Mouse (Mus musculus) heart, embryonic 14.5 days (tissue): ENCODE data around the gene Tulp4. TPM values are rescaled to one million over a fixed set of nuclear protein-coding genes. Genes with fewer than 3 reads are reported as not detected.

Experiments
- ATAC-seq: fragments of 200-750 bp; cut with Nextera tagmentation; 2 replicates; pipeline ENCODE4 v1.8.0; 2017; ENCODE audit warnings: low read depth, moderate TSS enrichment; ENCODE audit not compliant: insufficient number of reproducible peaks, insufficient read depth, low FRiP score
- H3K27ac ChIP-seq, 2 experiments: fragments of 200-500 bp in 1 of 2; fragments of 300-500 bp in 1 of 2; sonication (generic) in 1 of 2; replicated peaks in 1 of 2; 2 replicates each; pipeline ENCODE4 v1.5.1; 2012 to 2014; ENCODE audit warnings: low read depth in 2 of 2, low read length in 2 of 2, control low read depth in 1 of 2, mild to moderate bottlenecking in 1 of 2, mixed read lengths in 1 of 2; ENCODE audit not compliant: control insufficient read depth in 1 of 2, insufficient read depth in 1 of 2
- H3K27me3 ChIP-seq: fragments of 300-500 bp; sonication (generic); 2 replicates; pipeline ENCODE4 v1.6.1; 2014; ENCODE audit warnings: mild to moderate bottlenecking, low read length, control low read depth; ENCODE audit not compliant: control insufficient read depth, insufficient read depth
- H3K36me3 ChIP-seq: fragments of 300-500 bp; sonication (generic); 2 replicates; pipeline ENCODE4 v1.6.1; 2014; ENCODE audit warnings: mild to moderate bottlenecking, control low read depth, low read length, mixed read lengths; ENCODE audit not compliant: control insufficient read depth, insufficient read depth
- H3K4me1 ChIP-seq, 2 experiments: fragments of 200-500 bp in 1 of 2; fragments of 300-500 bp in 1 of 2; sonication (generic) in 1 of 2; 2 replicates each; pipeline ENCODE4 v1.6.1; 2012 to 2014; ENCODE audit warnings: low read length in 2 of 2, control low read depth in 1 of 2, mixed read lengths in 1 of 2; ENCODE audit not compliant: control insufficient read depth in 2 of 2, insufficient read depth in 2 of 2
- H3K4me2 ChIP-seq: fragments of 300-500 bp; sonication (generic); 2 replicates; pipeline ENCODE4 v1.6.1; 2014; ENCODE audit warnings: mild to moderate bottlenecking, low read length
- H3K4me3 ChIP-seq, 2 experiments: fragments of 200-500 bp in 1 of 2; fragments of 300-500 bp in 1 of 2; sonication (generic) in 1 of 2; 2 replicates each; pipeline ENCODE4 v1.5.1; 2012 to 2014; ENCODE audit warnings: low read length in 2 of 2, mild to moderate bottlenecking in 2 of 2, control low read depth in 1 of 2, low read depth in 1 of 2, moderate library complexity in 1 of 2; ENCODE audit not compliant: control insufficient read depth in 1 of 2, insufficient read depth in 1 of 2
- H3K9ac ChIP-seq: fragments of 300-500 bp; sonication (generic); 2 replicates; pipeline ENCODE4 v1.6.1; 2014; ENCODE audit warnings: mild to moderate bottlenecking, low read length
- H3K9me3 ChIP-seq: fragments of 300-500 bp; sonication (generic); 2 replicates; pipeline ENCODE4 v1.6.1; 2016; ENCODE audit warnings: low read length, control low read depth; ENCODE audit not compliant: control insufficient read depth
- WGBS: fragments of 180-500 bp; shearing (Covaris S2); extraction: QIAGEN DNeasy Blood & Tissue Kit; methylation state at CpG from one replicate; pipeline ENCODE4 v1.1.7; 2014; 5-methylcytosine and 5-hydroxymethylcytosine counted together
- polyA plus RNA-seq: library from polyadenylated mRNA; unstranded; fragments of >200 nt; fragmentation: Nextera tagmentation; extraction: Ambion mirVana; gene quantifications from 2 replicates; pipeline ENCODE4 v1.2.1, GENCODE M21; 2014

Gene Tulp4
- polyA plus RNA-seq, 1 experiment from 2014 or later, result 61.4 TPM

DNA sequence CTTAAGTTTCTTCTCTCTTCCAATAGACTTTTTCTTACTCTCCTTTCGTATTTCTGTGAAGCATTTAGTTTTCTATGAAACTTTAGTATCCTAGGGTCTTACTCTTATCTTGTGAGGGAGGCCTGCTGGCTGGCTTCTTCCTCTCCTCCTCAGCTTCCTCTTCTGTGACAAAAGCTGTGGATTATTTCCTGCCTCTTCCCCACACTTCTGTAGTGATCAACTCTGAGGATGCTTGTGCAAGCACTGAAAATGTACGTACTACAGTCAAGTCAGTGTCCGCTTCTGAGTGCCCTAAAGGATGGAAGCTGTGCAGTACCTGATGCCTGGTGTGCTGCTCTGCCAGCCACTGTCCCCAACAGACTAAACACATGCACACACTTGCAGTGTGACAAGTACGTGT lies 80.4 kb downstream of the Tulp4 start:
- H3K9ac ChIP-seq, result no peak overlapping the region
- H3K4me2 ChIP-seq, result no peak overlapping the region
- WGBS, result 70% methylated on average over 4 of the region's 4 CpGs
- no peak overlapping the region for H3K4me3 ChIP-seq
- ATAC-seq, result no peak
- no peaks in the 10 kb centered on the region for H3K9me3 ChIP-seq
- H3K27me3 ChIP-seq, result no peaks in the 10 kb centered on the region
- H3K36me3 ChIP-seq, result peaks cover 29% of the 10 kb centered on the region
- H3K27ac ChIP-seq, result no peak overlapping the region
- peaks cover 4 to 17% of the 10 kb centered on the region in 2 experiments; a peak in 3 of 4 replicates for H3K4me1 ChIP-seq

DNA sequence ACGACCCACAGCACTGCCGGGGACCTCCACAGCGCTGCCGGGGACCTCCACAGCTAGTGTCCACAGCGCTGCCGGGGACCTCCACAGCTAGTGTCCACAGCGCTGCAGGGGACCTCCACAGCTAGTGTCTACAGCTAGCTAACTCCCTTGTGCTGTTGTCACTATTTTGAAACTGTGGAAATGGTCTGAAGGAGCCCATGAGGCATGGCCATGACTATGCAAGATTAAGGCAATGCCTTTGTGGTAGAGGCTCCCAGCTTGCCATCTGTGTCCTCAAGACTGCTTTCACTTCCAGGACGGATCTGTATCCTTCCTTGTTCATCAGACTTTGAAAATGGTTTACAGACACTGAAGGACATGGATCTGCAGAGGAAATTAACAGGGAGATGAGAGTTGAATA lies 80.9 kb downstream of the Tulp4 start:
- H3K4me2 ChIP-seq, result no peak overlapping the region
- ATAC-seq, result no peak
- no peaks in the 10 kb centered on the region for H3K9me3 ChIP-seq
- H3K36me3 ChIP-seq, result peaks cover 34% of the 10 kb centered on the region
- no peak overlapping the region for H3K9ac ChIP-seq
- no peak overlapping the region for H3K4me3 ChIP-seq
- H3K27ac ChIP-seq, result no peak overlapping the region
- no peaks in the 10 kb centered on the region for H3K27me3 ChIP-seq
- H3K4me1 ChIP-seq, result peaks cover 8 to 22% of the 10 kb centered on the region in 2 experiments
- WGBS, result 92% methylated on average over 8 of the region's 8 CpGs

DNA sequence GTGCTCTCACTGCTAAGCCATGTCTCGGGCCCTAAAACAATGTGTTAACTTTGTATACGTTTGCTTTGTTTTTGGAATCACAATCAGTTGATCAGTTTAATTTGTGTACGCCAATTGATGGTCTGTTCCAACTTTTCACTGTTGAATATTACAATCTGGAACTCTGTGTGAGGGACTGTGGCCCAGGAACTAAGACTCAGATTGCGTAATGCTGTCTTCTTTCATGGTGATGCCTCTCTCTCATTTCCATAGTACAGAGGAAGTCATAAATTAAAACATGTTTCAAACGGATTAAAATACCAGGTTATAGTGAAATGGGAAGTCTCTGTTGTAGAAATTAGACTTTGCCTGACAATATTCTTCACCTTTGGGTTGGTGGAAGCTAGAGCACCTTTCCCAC lies 83.0 kb downstream of the Tulp4 start:
- no peaks in the 10 kb centered on the region for H3K27me3 ChIP-seq
- H3K36me3 ChIP-seq, result peaks cover 39% of the 10 kb centered on the region
- H3K4me3 ChIP-seq, result no peak overlapping the region
- H3K4me1 ChIP-seq, result peaks cover 11 to 25% of the 10 kb centered on the region in 2 experiments
- ATAC-seq, result no peak
- WGBS, result 91% methylated on average over 5 of the region's 5 CpGs
- no peak overlapping the region for H3K4me2 ChIP-seq
- no peak overlapping the region for H3K27ac ChIP-seq
- H3K9ac ChIP-seq, result no peak overlapping the region
- H3K9me3 ChIP-seq, result no peaks in the 10 kb centered on the region

DNA sequence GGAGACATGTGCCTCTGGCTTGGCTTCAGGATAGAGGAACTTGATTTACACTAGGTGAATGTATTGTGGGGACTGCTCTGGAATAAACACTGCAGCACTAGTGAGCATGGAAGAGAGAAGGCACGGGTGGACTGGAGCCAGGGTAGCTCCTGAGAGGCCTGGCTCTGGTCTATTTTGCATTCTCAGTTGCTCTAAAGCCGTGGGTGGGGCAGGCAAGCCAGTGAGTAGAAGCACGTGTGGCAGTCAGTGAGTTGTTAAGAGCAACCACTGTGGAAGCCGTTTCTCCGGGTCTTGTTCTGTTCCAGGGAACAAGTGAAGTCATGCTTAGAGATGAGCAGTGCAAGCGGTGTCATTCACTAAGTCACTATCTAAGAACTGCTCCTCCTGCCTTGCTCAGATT lies 86.0 kb downstream of the Tulp4 start:
- Histone ChIP-seq H3K27me3 (no peaks in the 10 kb centered on the region), H3K4me2 (no peak overlapping the region), H3K9ac (no peak overlapping the region), H3K36me3 (peaks cover 26% of the 10 kb centered on the region), H3K27ac (peak overlapping the region in 1 of 2 experiments; percentile 26; a peak in 1 of 4 replicates), H3K4me1 (peaks cover 11 to 20% of the 10 kb centered on the region in 2 experiments), H3K4me3 (no peak overlapping the region), H3K9me3 (no peaks in the 10 kb centered on the region)
- WGBS, result 78% methylated on average over 6 of the region's 6 CpGs
- ATAC-seq, result no peak

DNA sequence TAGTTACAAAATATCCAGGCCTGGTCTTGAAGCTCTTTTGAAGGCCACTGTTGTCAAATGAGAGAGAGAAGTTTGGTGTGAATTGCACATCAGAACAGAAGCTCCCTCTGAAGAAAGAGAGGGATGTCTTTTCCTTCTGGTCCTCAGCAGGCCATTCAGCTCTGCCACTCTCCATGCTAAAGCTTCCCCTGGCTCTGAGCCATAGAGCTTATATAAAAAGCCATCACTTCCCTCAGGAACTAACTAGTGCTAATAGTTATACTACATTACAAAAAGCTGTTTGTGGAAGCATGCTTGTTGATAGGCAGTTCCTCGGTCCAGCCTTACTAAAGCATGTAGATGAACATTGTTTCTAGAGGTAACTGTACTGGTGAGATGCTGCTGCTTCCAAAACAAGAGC lies 89.2 kb downstream of the Tulp4 start:
- peaks cover 19% of the 10 kb centered on the region; the same call in 1 of the 2 replicates for H3K36me3 ChIP-seq
- no peak overlapping the region for H3K27ac ChIP-seq
- WGBS, result 82% methylated on average over 1 of the region's 1 CpGs
- no peak overlapping the region for H3K4me2 ChIP-seq
- no peaks in the 10 kb centered on the region for H3K27me3 ChIP-seq
- H3K9ac ChIP-seq, result no peak overlapping the region
- peaks cover 10 to 14% of the 10 kb centered on the region in 2 experiments; a peak in 3 of 4 replicates for H3K4me1 ChIP-seq
- no peak for ATAC-seq
- no peak overlapping the region for H3K4me3 ChIP-seq
- no peaks in the 10 kb centered on the region for H3K9me3 ChIP-seq

DNA sequence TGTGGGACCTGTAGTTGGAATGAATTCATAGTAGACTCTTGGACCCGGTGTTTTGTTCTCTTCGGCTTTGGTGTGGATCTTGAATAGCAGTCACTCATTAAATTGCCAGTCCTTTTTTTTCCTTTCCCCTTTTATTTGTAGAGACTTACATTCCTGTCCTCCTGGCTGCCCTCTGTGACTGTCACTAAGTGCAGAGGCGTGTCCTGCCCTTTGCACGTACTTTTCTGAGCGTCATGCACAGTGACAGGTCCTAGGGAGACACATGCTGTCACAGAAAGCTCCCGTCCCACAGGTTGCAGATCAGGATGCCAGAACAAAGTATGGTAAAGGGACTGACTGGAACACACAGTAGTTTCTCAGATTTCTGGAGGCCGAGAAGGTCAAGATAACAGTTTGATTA lies 91.3 kb downstream of the Tulp4 start:
- Histone ChIP-seq H3K36me3 (peaks cover 25% of the 10 kb centered on the region), H3K9me3 (no peaks in the 10 kb centered on the region), H3K4me1 (peaks cover 4% of the 10 kb centered on the region in 2 experiments; a peak in 2 of 4 replicates), H3K4me3 (no peak overlapping the region), H3K27me3 (no peaks in the 10 kb centered on the region), H3K27ac (no peak overlapping the region), H3K9ac (no peak overlapping the region), H3K4me2 (no peak overlapping the region)
- ATAC-seq, result no peak
- WGBS, result 54% methylated on average over 7 of the region's 7 CpGs

DNA sequence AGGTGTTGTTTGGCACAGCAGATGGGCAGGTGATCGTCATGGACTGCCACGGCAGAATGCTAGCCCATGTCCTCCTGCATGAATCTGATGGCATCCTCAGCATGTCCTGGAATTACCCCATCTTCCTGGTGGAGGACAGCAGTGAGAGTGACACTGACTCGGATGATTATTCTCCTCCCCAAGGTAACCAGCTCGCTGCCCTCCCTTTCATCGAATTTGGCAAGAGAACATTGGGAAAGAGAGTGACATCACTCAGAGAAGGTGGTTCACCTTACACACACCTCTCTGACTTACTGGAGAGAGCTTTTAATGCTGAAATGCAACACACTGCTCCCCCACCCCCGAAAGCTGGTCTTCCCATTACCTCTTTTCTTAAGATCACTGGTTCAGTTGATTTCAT lies 92.4 kb downstream of the Tulp4 start:
- 86% methylated on average over 6 of the region's 6 CpGs for WGBS
- Histone ChIP-seq H3K9ac (no peak overlapping the region), H3K27me3 (no peaks in the 10 kb centered on the region), H3K4me1 (peaks cover 4 to 14% of the 10 kb centered on the region in 2 experiments; a peak in 3 of 4 replicates), H3K4me3 (no peak overlapping the region), H3K36me3 (peaks cover 24% of the 10 kb centered on the region), H3K9me3 (no peaks in the 10 kb centered on the region), H3K4me2 (no peak overlapping the region), H3K27ac (no peak overlapping the region)
- no peak for ATAC-seq

DNA sequence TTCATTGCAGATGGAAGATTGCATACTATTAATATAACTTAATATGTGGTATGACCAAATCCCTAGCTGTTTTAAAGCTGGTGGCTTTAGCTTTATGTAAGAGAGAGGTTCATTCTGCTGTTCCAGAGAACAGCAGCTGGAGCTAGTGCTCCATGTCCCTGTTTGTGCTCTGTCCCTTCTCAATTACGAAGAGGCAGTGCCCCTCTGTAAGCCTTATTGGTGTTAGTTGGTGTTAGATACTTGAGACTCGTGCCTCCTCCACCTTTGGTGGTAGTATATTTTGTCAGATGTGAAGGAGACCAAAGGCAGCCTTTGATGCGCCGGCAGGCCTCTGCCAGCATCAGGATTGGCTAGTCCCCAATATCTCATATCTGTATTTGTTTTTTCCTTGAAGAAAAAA lies 92.9 kb downstream of the Tulp4 start:
- Histone ChIP-seq H3K36me3 (peaks cover 26% of the 10 kb centered on the region), H3K4me1 (peaks cover 2 to 18% of the 10 kb centered on the region in 2 experiments), H3K9ac (no peak overlapping the region), H3K4me2 (no peak overlapping the region), H3K9me3 (no peaks in the 10 kb centered on the region), H3K27me3 (no peaks in the 10 kb centered on the region), H3K27ac (no peak overlapping the region), H3K4me3 (no peak overlapping the region)
- ATAC-seq, result no peak
- 53% methylated on average over 4 of the region's 4 CpGs for WGBS
